Mouse (Mus musculus) heart, adult 2 months (tissue): ENCODE data around the gene Tpst1.

Experiments used
- CTCF ChIP-seq: fragments of 200-600 bp; IDR thresholded peaks from 2 replicates; pipeline ENCODE4 v1.8.1; 2022; ENCODE audit warnings: antibody characterized with exemption, mild to moderate bottlenecking, moderate library complexity
- POLR2A ChIP-seq: fragments of 200-500 bp; IDR thresholded peaks from 2 replicates; pipeline ENCODE4 v1.6.1; 2011; ENCODE audit warnings: mild to moderate bottlenecking, low read depth, low read length, control low read depth; ENCODE audit not compliant: insufficient read depth

DNA sequence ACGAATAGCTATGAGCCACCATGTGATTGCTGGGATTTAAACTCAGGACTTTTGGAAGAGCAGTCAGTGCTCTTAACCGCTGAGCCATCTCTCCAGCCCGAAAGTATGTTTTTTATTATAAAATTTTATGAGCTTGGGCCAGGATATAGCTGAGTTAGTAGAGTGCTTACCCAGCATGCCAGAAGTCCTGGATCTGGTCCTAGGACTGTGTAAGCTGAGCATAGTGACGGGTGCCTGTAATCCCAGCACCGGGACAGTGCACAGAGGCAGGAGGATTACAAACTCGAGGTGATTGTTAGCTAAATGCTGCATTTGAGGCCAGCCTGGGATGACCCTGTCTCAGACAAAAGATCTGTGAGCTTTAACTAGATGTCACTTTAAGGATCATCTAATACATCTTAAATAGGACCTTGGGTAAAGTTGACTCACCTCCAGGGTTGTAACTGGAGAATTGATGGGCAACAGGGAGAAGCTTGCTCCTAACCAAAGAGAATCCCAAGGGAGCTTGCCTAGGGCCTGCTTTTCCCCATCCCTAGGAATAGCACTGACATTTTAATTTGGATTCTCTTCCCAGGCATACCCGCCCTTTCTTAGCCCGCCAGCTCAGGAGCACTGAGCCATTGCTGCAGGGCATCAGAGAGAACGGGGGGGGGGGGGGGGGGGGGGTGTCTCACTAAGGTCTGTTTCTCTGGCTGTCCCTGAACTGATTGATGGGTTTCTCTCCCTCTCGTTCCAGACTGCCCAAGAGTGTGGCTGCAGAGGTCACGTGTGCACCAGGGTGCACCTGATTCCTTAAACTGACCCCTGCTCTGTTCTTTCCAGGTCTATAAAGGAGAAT is 55.8 kb downstream of the Tpst1 start:
- no peak for TF ChIP-seq POLR2A
- TF ChIP-seq CTCF, result no peak
